ENCODE assay signal across 19 mouse cellular contexts in the genomic region with DNA sequence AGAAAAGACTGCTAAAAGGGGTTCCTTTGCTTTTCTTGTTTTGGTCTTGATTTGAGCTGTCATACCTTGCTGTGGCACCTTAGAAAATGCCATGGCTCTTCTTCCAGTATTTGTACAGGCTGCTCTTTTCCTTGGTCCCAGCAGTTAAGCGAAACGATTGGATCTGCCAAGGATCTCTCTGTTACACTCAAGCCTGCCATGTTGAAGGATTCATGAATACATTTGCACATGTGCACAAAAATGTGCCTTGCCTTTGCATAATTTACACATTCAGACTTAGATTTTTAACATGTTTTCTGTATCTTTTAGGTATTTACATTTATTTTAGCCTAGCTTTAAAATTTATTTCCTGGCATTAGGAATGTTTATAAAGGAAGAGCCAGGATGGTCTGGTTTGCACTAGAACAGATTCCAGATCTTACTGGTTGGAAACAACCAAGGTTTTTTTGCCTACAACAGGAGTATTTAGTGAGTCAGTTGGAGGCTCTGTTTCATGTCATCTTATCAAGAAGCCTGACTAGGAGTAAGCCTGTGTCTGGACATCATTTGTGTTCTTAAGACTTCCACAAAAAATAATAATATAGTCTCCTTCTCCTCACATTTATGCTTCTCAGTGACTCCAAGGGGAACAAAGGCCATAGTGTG. TPM values are rescaled to one million over a fixed set of nuclear protein-coding genes. Genes with fewer than 3 reads are reported as not detected.
DNase-seq lines count a peak whose midpoint lies in the region; ATAC-seq and TF ChIP-seq lines count a peak whose summit lies in the region.
"Had no signal": no experiment of that assay in that cellular context is flagged by ENCODE, and none has a peak within 500 bp of the region (broad histone marks: within the 10 kb centered on the region; RNA-seq: fewer than 3 reads in every experiment).

No protein-coding gene starts in this region.

- no peaks in the 10 kb centered on the region for H3K9me3 ChIP-seq in forebrain, embryonic 15.5 days
- no peaks in the 10 kb centered on the region for H3K9me3 ChIP-seq in forebrain, embryonic 11.5 days (ENCODE audit: control insufficient read depth, low read length)
- H3K9me3 ChIP-seq in intestine, embryonic 14.5 days (ENCODE audit: control insufficient read depth, low read length) = no peaks in the 10 kb centered on the region
- no peaks in the 10 kb centered on the region for H3K9me3 ChIP-seq in intestine, postnatal 0 days (ENCODE audit: control insufficient read depth)
- no peaks in the 10 kb centered on the region for H3K9me3 ChIP-seq in midbrain, postnatal 0 days (ENCODE audit: low read length)
- H3K9me3 ChIP-seq in midbrain, embryonic 11.5 days (ENCODE audit: control insufficient read depth, low read length) = no peaks in the 10 kb centered on the region
- H3K9me3 ChIP-seq in intestine, embryonic 16.5 days (ENCODE audit: control insufficient read depth, low read length) = no peaks in the 10 kb centered on the region

- WGBS in forebrain, embryonic 15.5 days = 37% methylated on average over 2 of the region's 2 CpGs
- 97% methylated on average over 2 of the region's 2 CpGs for WGBS in forebrain, embryonic 11.5 days
- WGBS in intestine, embryonic 14.5 days = 29% methylated on average over 2 of the region's 2 CpGs
- WGBS in intestine, postnatal 0 days = 71% methylated on average over 2 of the region's 2 CpGs
- 70% methylated on average over 2 of the region's 2 CpGs for WGBS in midbrain, postnatal 0 days
- 97% methylated on average over 2 of the region's 2 CpGs for WGBS in midbrain, embryonic 11.5 days
- WGBS in intestine, embryonic 16.5 days = 46% methylated on average over 2 of the region's 2 CpGs

- peaks cover 41% of the 10 kb centered on the region for H3K4me1 ChIP-seq in forebrain, embryonic 15.5 days
- 0 out of 2 replicates have a peak, but pooled peaks cover under 1% of the 10 kb centered on the region for H3K4me1 ChIP-seq in forebrain, embryonic 11.5 days (replicated peaks; ENCODE audit: control insufficient read depth, insufficient read depth, low read length)
- peaks cover 22% of the 10 kb centered on the region for H3K4me1 ChIP-seq in intestine, embryonic 14.5 days (replicated peaks; ENCODE audit: control insufficient read depth, insufficient read depth, low read length)
- no peaks in the 10 kb centered on the region for H3K4me1 ChIP-seq in intestine, postnatal 0 days (replicated peaks; ENCODE audit: control insufficient read depth, insufficient read depth, low read length)
- H3K4me1 ChIP-seq in midbrain, postnatal 0 days (ENCODE audit: insufficient read depth, low read length) = 0 out of 2 replicates have a peak, but pooled peaks cover 1% of the 10 kb centered on the region
- no peaks in the 10 kb centered on the region for H3K4me1 ChIP-seq in midbrain, embryonic 11.5 days (ENCODE audit: control insufficient read depth, insufficient read depth, low read length)
- H3K4me1 ChIP-seq in intestine, embryonic 16.5 days (ENCODE audit: control insufficient read depth, insufficient read depth, low read length) = peaks cover 7% of the 10 kb centered on the region

- no peak for ATAC-seq in forebrain, embryonic 15.5 days (replicated peaks)
- no peak for ATAC-seq in forebrain, embryonic 11.5 days (replicated peaks; ENCODE audit: low FRiP score)
- peak; percentile 71 for ATAC-seq in intestine, embryonic 14.5 days (replicated peaks; ENCODE audit: low FRiP score, low TSS enrichment, low read depth)
- ATAC-seq in intestine, postnatal 0 days = no peak
- ATAC-seq in midbrain, postnatal 0 days (ENCODE audit: low FRiP score) = no peak
- ATAC-seq in midbrain, embryonic 11.5 days (ENCODE audit: low FRiP score) = no peak
- ATAC-seq in intestine, embryonic 16.5 days = no peak
- ATAC-seq: midbrain, embryonic 16.5 days had no signal

- H3K9ac ChIP-seq in forebrain, embryonic 15.5 days (replicated peaks) = no peak overlapping the region
- no peak overlapping the region for H3K9ac ChIP-seq in forebrain, embryonic 11.5 days (ENCODE audit: low read length)
- H3K9ac ChIP-seq in intestine, embryonic 14.5 days (ENCODE audit: low read length) = no peak overlapping the region
- no peak overlapping the region for H3K9ac ChIP-seq in intestine, postnatal 0 days (ENCODE audit: low read depth, low read length)
- H3K9ac ChIP-seq in midbrain, postnatal 0 days (replicated peaks; ENCODE audit: low read length, poor library complexity, severe bottlenecking) = no peak overlapping the region
- no peak overlapping the region for H3K9ac ChIP-seq in midbrain, embryonic 11.5 days (ENCODE audit: low read length)
- H3K9ac ChIP-seq in intestine, embryonic 16.5 days (ENCODE audit: low read depth, low read length) = no peak overlapping the region

- H3K36me3 ChIP-seq in forebrain, embryonic 15.5 days = peaks cover 30% of the 10 kb centered on the region
- H3K36me3 ChIP-seq in forebrain, embryonic 11.5 days (ENCODE audit: control insufficient read depth, insufficient read depth, low read length) = peaks cover 21% of the 10 kb centered on the region
- H3K36me3 ChIP-seq in intestine, embryonic 14.5 days (ENCODE audit: control insufficient read depth, insufficient read depth, low read length) = peaks cover 82% of the 10 kb centered on the region
- H3K36me3 ChIP-seq in intestine, postnatal 0 days (ENCODE audit: control insufficient read depth, insufficient read depth) = peaks cover 44% of the 10 kb centered on the region
- peaks cover 21% of the 10 kb centered on the region for H3K36me3 ChIP-seq in midbrain, postnatal 0 days (ENCODE audit: insufficient read depth, low read length)
- peaks cover 25% of the 10 kb centered on the region for H3K36me3 ChIP-seq in midbrain, embryonic 11.5 days (ENCODE audit: control insufficient read depth, insufficient read depth, low read length)
- H3K36me3 ChIP-seq in intestine, embryonic 16.5 days (ENCODE audit: control insufficient read depth, insufficient read depth, low read length) = peaks cover 21% of the 10 kb centered on the region

- no peak for TF ChIP-seq CTCF in intestine, postnatal 0 days (IDR thresholded peaks at IDR 0.05; ENCODE audit: low read depth)
- no peak for TF ChIP-seq CTCF in midbrain, postnatal 0 days (IDR thresholded peaks at IDR 0.05)

- H3K27me3 ChIP-seq in forebrain, embryonic 15.5 days = no peaks in the 10 kb centered on the region
- no peaks in the 10 kb centered on the region for H3K27me3 ChIP-seq in forebrain, embryonic 11.5 days (ENCODE audit: control insufficient read depth, insufficient read depth, low read length)
- H3K27me3 ChIP-seq in intestine, embryonic 14.5 days (replicated peaks; ENCODE audit: control insufficient read depth, insufficient read depth, low read length) = no peaks in the 10 kb centered on the region
- H3K27me3 ChIP-seq in intestine, postnatal 0 days (replicated peaks; ENCODE audit: control insufficient read depth, insufficient read depth, low read length) = no peaks in the 10 kb centered on the region
- no peaks in the 10 kb centered on the region for H3K27me3 ChIP-seq in midbrain, postnatal 0 days (ENCODE audit: insufficient read depth, low read length)
- H3K27me3 ChIP-seq in midbrain, embryonic 11.5 days (ENCODE audit: control insufficient read depth, insufficient read depth, low read length) = no peaks in the 10 kb centered on the region
- no peaks in the 10 kb centered on the region for H3K27me3 ChIP-seq in intestine, embryonic 16.5 days (replicated peaks; ENCODE audit: control insufficient read depth, insufficient read depth, low read length)

- H3K4me3 ChIP-seq in forebrain, embryonic 15.5 days = no peak overlapping the region
- no peak overlapping the region for H3K4me3 ChIP-seq in forebrain, embryonic 11.5 days (ENCODE audit: low read depth, low read length)
- H3K4me3 ChIP-seq in intestine, embryonic 14.5 days (ENCODE audit: low read depth, low read length) = no peak overlapping the region
- no peak overlapping the region for H3K4me3 ChIP-seq in intestine, postnatal 0 days (ENCODE audit: low read depth, low read length)
- no peak overlapping the region for H3K4me3 ChIP-seq in midbrain, postnatal 0 days (ENCODE audit: low read depth, low read length)
- H3K4me3 ChIP-seq in midbrain, embryonic 11.5 days (ENCODE audit: low read depth, low read length) = no peak overlapping the region
- no peak overlapping the region for H3K4me3 ChIP-seq in intestine, embryonic 16.5 days (ENCODE audit: low read length)
- H3K4me3 ChIP-seq: erythroblast, embryonic 14.5 days; heart, adult 2 months had no signal

- no peak overlapping the region for H3K4me2 ChIP-seq in forebrain, embryonic 15.5 days (replicated peaks)
- H3K4me2 ChIP-seq in forebrain, embryonic 11.5 days (ENCODE audit: low read depth, low read length, severe bottlenecking) = no peak overlapping the region
- H3K4me2 ChIP-seq in intestine, embryonic 14.5 days (ENCODE audit: low read length) = no peak overlapping the region
- no peak overlapping the region for H3K4me2 ChIP-seq in intestine, postnatal 0 days (replicated peaks; ENCODE audit: low read depth)
- no peak overlapping the region for H3K4me2 ChIP-seq in midbrain, postnatal 0 days (ENCODE audit: low read depth, low read length, poor library complexity, severe bottlenecking)
- H3K4me2 ChIP-seq in midbrain, embryonic 11.5 days = no peak overlapping the region
- no peak overlapping the region for H3K4me2 ChIP-seq in intestine, embryonic 16.5 days (ENCODE audit: low read depth, low read length)

- peak overlapping the region; percentile 53 for H3K27ac ChIP-seq in forebrain, embryonic 15.5 days (replicated peaks)
- no peak overlapping the region for H3K27ac ChIP-seq in forebrain, embryonic 11.5 days (ENCODE audit: low read depth, low read length)
- peak overlapping the region; percentile 84 for H3K27ac ChIP-seq in intestine, embryonic 14.5 days (ENCODE audit: low read depth)
- H3K27ac ChIP-seq in intestine, postnatal 0 days (ENCODE audit: low read depth, low read length) = no peak overlapping the region
- peak overlapping the region; percentile 9; the same call in 1 of the 2 replicates for H3K27ac ChIP-seq in midbrain, postnatal 0 days (ENCODE audit: low read depth, low read length)
- no peak overlapping the region for H3K27ac ChIP-seq in midbrain, embryonic 11.5 days (ENCODE audit: low read depth, low read length)
- H3K27ac ChIP-seq in intestine, embryonic 16.5 days (ENCODE audit: low read length) = peak overlapping the region; percentile 68
- H3K27ac ChIP-seq: heart, adult 2 months had no signal

- no peak for DNase-seq in forebrain, embryonic 11.5 days (ENCODE audit: low spot score)
- DNase-seq in intestine, embryonic 14.5 days (ENCODE audit: low spot score) = no peak
- DNase-seq in midbrain, postnatal 0 days (ENCODE audit: low spot score) = no peak
- DNase-seq in midbrain, embryonic 11.5 days (ENCODE audit: low spot score, missing footprints) = no peak
- DNase-seq in ovary, postnatal 10 days (ENCODE audit: low spot score) = no peak
- DNase-seq: heart, adult 2 months; kidney, adult 11 months; kidney, postnatal 36 days; thymus, adult 2 months had no signal

RNA-seq across cellular contexts. Expression of gene Mroh8, which starts 29.0 kb away (rescaled TPM):
- polyA plus RNA-seq in forebrain, embryonic 15.5 days (2015; fragmentation: Nextera tagmentation; extraction: Ambion mirVana) = 0.52 and 0.53 TPM in 2 replicates
- polyA plus RNA-seq in forebrain, embryonic 11.5 days (2014; fragmentation: Nextera tagmentation; extraction: Ambion mirVana) = 0.48 and 1.1 TPM in 2 replicates
- 0.32 and 0.62 TPM in 2 replicates for polyA plus RNA-seq in intestine, embryonic 14.5 days (2014; fragmentation: Nextera tagmentation; extraction: Ambion mirVana)
- polyA plus RNA-seq in intestine, postnatal 0 days (2015; fragmentation: Nextera tagmentation; extraction: Ambion mirVana) = 0.09 and 0.21 TPM in 2 replicates
- total RNA-seq in midbrain, postnatal 0 days (2014; rRNA removed) = 0.09 and 0.66 TPM in 2 replicates
- polyA plus RNA-seq in midbrain, postnatal 0 days (2015; fragmentation: Nextera tagmentation; extraction: Ambion mirVana) = 0.44 and 0.47 TPM in 2 replicates
- polyA plus RNA-seq in midbrain, embryonic 11.5 days (2014; fragmentation: Nextera tagmentation; extraction: Ambion mirVana) = 0.43 and 0.68 TPM in 2 replicates
- polyA plus RNA-seq in intestine, embryonic 16.5 days (2015; fragmentation: Nextera tagmentation; extraction: Ambion mirVana) = 0.34 and 0.54 TPM in 2 replicates
- total RNA-seq: neutrophil, adult 5-6 weeks had no signal
- polyA plus RNA-seq: erythroblast, embryonic 14.5 days had no signal

RNA-seq across cellular contexts. Expression of gene Rpn2, which starts 29.6 kb away (rescaled TPM):
- 184 and 187 TPM in 2 replicates for polyA plus RNA-seq in forebrain, embryonic 15.5 days (2015; fragmentation: Nextera tagmentation; extraction: Ambion mirVana)
- polyA plus RNA-seq in forebrain, embryonic 11.5 days (2014; fragmentation: Nextera tagmentation; extraction: Ambion mirVana) = 272 and 277 TPM in 2 replicates
- polyA plus RNA-seq in intestine, embryonic 14.5 days (2014; fragmentation: Nextera tagmentation; extraction: Ambion mirVana) = 338 and 339 TPM in 2 replicates
- 148 and 153 TPM in 2 replicates for polyA plus RNA-seq in intestine, postnatal 0 days (2015; fragmentation: Nextera tagmentation; extraction: Ambion mirVana)
- total RNA-seq in midbrain, postnatal 0 days (2014; rRNA removed) = 233 and 242 TPM in 2 replicates
- 193 and 204 TPM in 2 replicates for polyA plus RNA-seq in midbrain, postnatal 0 days (2015; fragmentation: Nextera tagmentation; extraction: Ambion mirVana)
- 234 and 237 TPM in 2 replicates for polyA plus RNA-seq in midbrain, embryonic 11.5 days (2014; fragmentation: Nextera tagmentation; extraction: Ambion mirVana)
- 341 and 355 TPM in 2 replicates for polyA plus RNA-seq in intestine, embryonic 16.5 days (2015; fragmentation: Nextera tagmentation; extraction: Ambion mirVana)

RNA-seq across cellular contexts. Expression of gene Ghrh, which starts 38.9 kb away (rescaled TPM):
- 1.5 and 2.0 TPM in 2 replicates for polyA plus RNA-seq in forebrain, embryonic 15.5 days (2015; fragmentation: Nextera tagmentation; extraction: Ambion mirVana)
- polyA plus RNA-seq in forebrain, embryonic 11.5 days (2014; fragmentation: Nextera tagmentation; extraction: Ambion mirVana) = 0.83 and 1.5 TPM in 2 replicates
- 0.68 TPM in 1 of 2 replicates, not detected in the other for polyA plus RNA-seq in intestine, embryonic 14.5 days (2014; fragmentation: Nextera tagmentation; extraction: Ambion mirVana)
- polyA plus RNA-seq in intestine, postnatal 0 days (2015; fragmentation: Nextera tagmentation; extraction: Ambion mirVana) = 0.26 and 0.78 TPM in 2 replicates
- 1.3 and 3.0 TPM in 2 replicates for total RNA-seq in midbrain, postnatal 0 days (2014; rRNA removed)
- 5.0 and 7.6 TPM in 2 replicates for polyA plus RNA-seq in midbrain, postnatal 0 days (2015; fragmentation: Nextera tagmentation; extraction: Ambion mirVana)
- 0.48 and 1.6 TPM in 2 replicates for polyA plus RNA-seq in midbrain, embryonic 11.5 days (2014; fragmentation: Nextera tagmentation; extraction: Ambion mirVana)
- 0.76 and 0.81 TPM in 2 replicates for polyA plus RNA-seq in intestine, embryonic 16.5 days (2015; fragmentation: Nextera tagmentation; extraction: Ambion mirVana)
- total RNA-seq: adrenal gland, adult 18-20 months; gastrocnemius, adult 18-20 months; heart, adult 2 months; layer of hippocampus, postnatal 36 days; neutrophil, adult 5-6 weeks had no signal
- polyA plus RNA-seq: erythroblast, embryonic 14.5 days; heart, adult 2 months; limb, embryonic 11.5 days had no signal

RNA-seq across cellular contexts. Expression of gene Manbal, which starts 59.0 kb away (rescaled TPM):
- 105 TPM in 2 replicates for polyA plus RNA-seq in forebrain, embryonic 15.5 days (2015; fragmentation: Nextera tagmentation; extraction: Ambion mirVana)
- 31.0 and 34.8 TPM in 2 replicates for polyA plus RNA-seq in forebrain, embryonic 11.5 days (2014; fragmentation: Nextera tagmentation; extraction: Ambion mirVana)
- 43.3 and 48.9 TPM in 2 replicates for polyA plus RNA-seq in intestine, embryonic 14.5 days (2014; fragmentation: Nextera tagmentation; extraction: Ambion mirVana)
- polyA plus RNA-seq in intestine, postnatal 0 days (2015; fragmentation: Nextera tagmentation; extraction: Ambion mirVana) = 60.9 and 66.5 TPM in 2 replicates
- 70.8 and 70.9 TPM in 2 replicates for total RNA-seq in midbrain, postnatal 0 days (2014; rRNA removed)
- 129 and 132 TPM in 2 replicates for polyA plus RNA-seq in midbrain, postnatal 0 days (2015; fragmentation: Nextera tagmentation; extraction: Ambion mirVana)
- 34.7 and 35.9 TPM in 2 replicates for polyA plus RNA-seq in midbrain, embryonic 11.5 days (2014; fragmentation: Nextera tagmentation; extraction: Ambion mirVana)
- 66.8 and 71.3 TPM in 2 replicates for polyA plus RNA-seq in intestine, embryonic 16.5 days (2015; fragmentation: Nextera tagmentation; extraction: Ambion mirVana)

Comparison
In these comparisons a context has a peak if more than half of its experiments do, and no peak if none do; other contexts are left out.
1. H3K27ac ChIP-seq: peak in forebrain, embryonic 15.5 days (single experiment), intestine, embryonic 14.5 days (single experiment), midbrain, postnatal 0 days (single experiment) and intestine, embryonic 16.5 days (single experiment); none in forebrain, embryonic 11.5 days (single experiment), intestine, postnatal 0 days (single experiment) and midbrain, embryonic 11.5 days (single experiment).